Mouse (Mus musculus) ES-E14 (cell line): ENCODE results near the gene 3110009E18Rik. TPM values are rescaled to one million over a fixed set of nuclear protein-coding genes. Genes with fewer than 3 reads are reported as not detected.

ENCODE experiments used
- DNase-seq: peaks from one replicate; pipeline ENCODE4 v3.0.0-alpha.2; 2013; ENCODE audit warnings: low read depth, low spot score
- H3K27ac ChIP-seq: 2 replicates; pipeline ENCODE4 v1.5.1; 2012; ENCODE audit warnings: low read depth, mild to moderate bottlenecking, low read length, moderate library complexity, mixed read lengths; ENCODE audit not compliant: poor library complexity, insufficient read depth, severe bottlenecking
- H3K36me3 ChIP-seq: 2 replicates; pipeline ENCODE4 v1.6.1; 2012; ENCODE audit warnings: mild to moderate bottlenecking, low read length, moderate library complexity, mixed read lengths; ENCODE audit not compliant: control insufficient read depth, poor library complexity, insufficient read depth, severe bottlenecking
- H3K4me1 ChIP-seq, 2 experiments: fragments of 150-350 bp in 1 of 2; sonication (generic) in 1 of 2; 2 replicates each; pipeline ENCODE4 v1.6.1; 2012; ENCODE audit warnings: low read length in 2 of 2, mild to moderate bottlenecking in 1 of 2, mixed read lengths in 1 of 2; ENCODE audit not compliant: control insufficient read depth in 2 of 2, insufficient read depth in 2 of 2, poor library complexity in 1 of 2
- H3K4me3 ChIP-seq, 2 experiments: fragments of 150-350 bp in 1 of 2; sonication (generic) in 1 of 2; 2 replicates each; pipeline ENCODE4 v1.5.1; 2012; ENCODE audit warnings: low read length in 2 of 2, low read depth in 1 of 2, mild to moderate bottlenecking in 1 of 2, mixed read lengths in 1 of 2; ENCODE audit not compliant: insufficient read depth in 1 of 2, poor library complexity in 1 of 2, severe bottlenecking in 1 of 2
- H3K9ac ChIP-seq: 2 replicates; pipeline ENCODE4 v1.6.1; 2012; ENCODE audit warnings: low read depth, mild to moderate bottlenecking, low read length, mixed read lengths; ENCODE audit not compliant: poor library complexity, insufficient read depth, severe bottlenecking
- H3K9me3 ChIP-seq: fragments of 150-350 bp; sonication (generic); 2 replicates; pipeline ENCODE4 v1.6.1; 2012; ENCODE audit warnings: low read depth, mild to moderate bottlenecking, low read length; ENCODE audit not compliant: control insufficient read depth, insufficient read depth
- CHD2 ChIP-seq: IDR thresholded peaks from 2 replicates; pipeline ENCODE4 v1.6.1; 2014; ENCODE audit warnings: mild to moderate bottlenecking, low read depth, low read length, inconsistent platforms
- HCFC1 ChIP-seq: IDR thresholded peaks from 2 replicates; pipeline ENCODE4 v1.6.1; 2012; ENCODE audit warnings: low read length, inconsistent platforms, borderline replicate concordance; ENCODE audit not compliant: insufficient read depth
- MAFK ChIP-seq: IDR thresholded peaks from 2 replicates; pipeline ENCODE4 v1.6.1; 2014; ENCODE audit warnings: mild to moderate bottlenecking, low read depth, low read length, inconsistent platforms; ENCODE audit not compliant: insufficient read depth
- ZC3H11A ChIP-seq: IDR thresholded peaks from 2 replicates; pipeline ENCODE4 v1.6.1; 2012; ENCODE audit warnings: low read depth, mild to moderate bottlenecking, inconsistent platforms, low read length, borderline replicate concordance
- ZNF384 ChIP-seq: IDR thresholded peaks from 2 replicates; pipeline ENCODE4 v1.6.1; 2012; ENCODE audit warnings: low read depth, low read length, inconsistent platforms
- in situ Hi-C, 2 experiments: fragments of 600-800 bp; cut with MboI; formaldehyde crosslinking; loops; one replicate each; pipeline ENCODE4 v1.15.1; 2025; ENCODE audit warnings: low sequenced_read_pairs in 2 of 2, inconsistent platforms in 1 of 2; ENCODE audit not compliant: unreplicated experiment in 2 of 2
- total RNA-seq: library from RNA; depleted of rRNA; stranded (reverse); fragments of 300-350 nt; gene quantifications from 2 replicates; pipeline ENCODE4 v1.2.3, GENCODE M21; 2012

The 3110009E18Rik gene
- total RNA-seq, 1 experiment, result 8.3 TPM

GRCm38 (mm10) chr1:120082957-120083585 is 37.9 kb upstream of the 3110009E18Rik start:
- peak overlapping the region; percentile 57; the same call in 1 of the 2 replicates for H3K27ac ChIP-seq
- H3K9ac ChIP-seq, result peak overlapping the region; percentile 62; the same call in 1 of the 2 replicates
- DNase-seq, result peak; percentile 41
- no peaks in the 10 kb centered on the region for H3K9me3 ChIP-seq
- peak overlapping the region; percentile 8 to 46; a peak in 2 of 4 replicates for H3K4me3 ChIP-seq
- peaks cover 16 to 38% of the 10 kb centered on the region in 2 experiments for H3K4me1 ChIP-seq
- TF ChIP-seq ZC3H11A (no peak), ZNF384 (0 out of 2 replicates have a peak, but pooled peaks have one; percentile 29)
- no peaks in the 10 kb centered on the region for H3K36me3 ChIP-seq
- in situ Hi-C loops, result no loop called here

GRCm38 (mm10) chr1:120083921-120084517 is 37.0 kb upstream of the 3110009E18Rik start:
- no peak overlapping the region; the same call in 1 of the 2 replicates for H3K27ac ChIP-seq
- no peak for TF ChIP-seq MAFK
- TF ChIP-seq HCFC1, result no peak
- TF ChIP-seq ZC3H11A, result no peak
- no peak for TF ChIP-seq CHD2
- no peak for TF ChIP-seq ZNF384
- DNase-seq, result no peak
- in situ Hi-C loops, result no loop called here
- H3K36me3 ChIP-seq, result no peaks in the 10 kb centered on the region
- H3K9me3 ChIP-seq, result no peaks in the 10 kb centered on the region
- H3K9ac ChIP-seq, result no peak overlapping the region; the same call in 1 of the 2 replicates
- peaks cover 14 to 40% of the 10 kb centered on the region in 2 experiments for H3K4me1 ChIP-seq
- no peak overlapping the region; a peak in 1 of 4 replicates for H3K4me3 ChIP-seq

- Histone ChIP-seq H3K4me1 (peaks cover 15 to 41% of the 10 kb centered on the region in 2 experiments), H3K9ac (peak overlapping the region; percentile 15; the same call in 1 of the 2 replicates), H3K27ac (no peak overlapping the region; the same call in 1 of the 2 replicates), H3K4me3 (peak overlapping the region; percentile 16 to 54; a peak in 2 of 4 replicates), H3K36me3 (no peaks in the 10 kb centered on the region), H3K9me3 (no peaks in the 10 kb centered on the region)
- in situ Hi-C loops, result no loop called here
- DNase-seq, result peak; percentile 69
- TF ChIP-seq CHD2 (no peak), ZNF384 (no peak), HCFC1 (no peak), MAFK (no peak), ZC3H11A (no peak)
Observed at GRCm38 (mm10) chr1:120085696-120086095, 35.3 kb upstream of the 3110009E18Rik start.

GRCm38 (mm10) chr1:120086644-120087043 is 34.3 kb upstream of the 3110009E18Rik start:
- Histone ChIP-seq H3K4me3 (peak overlapping the region; percentile 54 to 62), H3K36me3 (no peaks in the 10 kb centered on the region), H3K9me3 (no peaks in the 10 kb centered on the region), H3K9ac (peak overlapping the region; percentile 65; the same call in 1 of the 2 replicates), H3K27ac (no peak overlapping the region; the same call in 1 of the 2 replicates), H3K4me1 (peaks cover 15 to 44% of the 10 kb centered on the region in 2 experiments)
- TF ChIP-seq MAFK (no peak), ZNF384 (no peak), CHD2 (no peak), ZC3H11A (no peak), HCFC1 (no peak)
- DNase-seq, result peak; percentile 46
- in situ Hi-C loops, result no loop called here
